Mouse (Mus musculus): ENCODE results near the gene Snx21. TPM values are rescaled to one million over a fixed set of nuclear protein-coding genes. Genes with fewer than 3 reads are reported as not detected.

Snx21 gene
- total and polyA plus RNA-seq, 3 experiments = 3.8 to 7.7 TPM; not detected in 1

GRCm38 (mm10) chr2:164762593-164762992, 23.0 kb upstream of the Snx21 start:
- DNase-seq (ENCODE audit: low read depth, low spot score) = no peak
- no peaks in the 10 kb centered on the region for H3K27me3 ChIP-seq (ENCODE audit: control insufficient read depth in 1 of 2, insufficient read depth in 2 of 2, low read length in 2 of 2)
- H3K79me2 ChIP-seq (ENCODE audit: control insufficient read depth, insufficient read depth, low read length, poor library complexity) = no peaks in the 10 kb centered on the region
- no peak overlapping the region for H3K4me3 ChIP-seq (ENCODE audit: control insufficient read depth in 1 of 2, insufficient read depth in 1 of 2, low read depth in 2 of 2, low read length in 2 of 2)
- peaks cover 4 to 8% of the 10 kb centered on the region in 2 experiments for H3K36me3 ChIP-seq (ENCODE audit: control insufficient read depth in 1 of 2, insufficient read depth in 2 of 2, low read length in 2 of 2)
- H3K9ac ChIP-seq (ENCODE audit: control insufficient read depth, low read depth, low read length, poor library complexity, severe bottlenecking) = no peak overlapping the region
- H3K9me3 ChIP-seq (replicated peaks; ENCODE audit: insufficient read depth, low read length) = no peaks in the 10 kb centered on the region
- no peak for TF ChIP-seq SIN3A (IDR thresholded peaks at IDR 0.05; ENCODE audit: low read length)
- no peak for TF ChIP-seq RCOR1 (IDR thresholded peaks at IDR 0.05; ENCODE audit: low read depth, low read length)
- TF ChIP-seq ZNF384 (IDR thresholded peaks at IDR 0.05; ENCODE audit: low read depth, low read length) = no peak
- no peak for TF ChIP-seq GATA1 (IDR thresholded peaks at IDR 0.05; ENCODE audit: low read depth, low read length)
- TF ChIP-seq ELF1 (IDR thresholded peaks at IDR 0.05; ENCODE audit: low read depth, low read length) = no peak
- TF ChIP-seq E2F4 (IDR thresholded peaks at IDR 0.05; ENCODE audit: borderline replicate concordance, low read depth, low read length) = no peak
- no peaks in the 10 kb centered on the region for H3K4me1 ChIP-seq (ENCODE audit: control insufficient read depth in 1 of 2, insufficient read depth in 2 of 2, low read length in 2 of 2)
- H3K27ac ChIP-seq (ENCODE audit: control insufficient read depth, low read depth, low read length) = no peak overlapping the region

GRCm38 (mm10) chr2:164765841-164766240, 19.8 kb upstream of the Snx21 start:
- Histone ChIP-seq H3K27ac (ENCODE audit: control insufficient read depth, low read depth, low read length) (no peak overlapping the region), H3K36me3 (ENCODE audit: control insufficient read depth in 1 of 2, insufficient read depth in 2 of 2, low read length in 2 of 2) (peaks cover 0 to 2% of the 10 kb centered on the region in 2 experiments; a peak in 3 of 4 replicates), H3K4me1 (ENCODE audit: control insufficient read depth in 1 of 2, insufficient read depth in 2 of 2, low read length in 2 of 2) (peaks cover 0 to 3% of the 10 kb centered on the region in 2 experiments; a peak in 1 of 4 replicates), H3K9ac (ENCODE audit: control insufficient read depth, low read depth, low read length, poor library complexity, severe bottlenecking) (no peak overlapping the region), H3K27me3 (ENCODE audit: control insufficient read depth in 1 of 2, insufficient read depth in 2 of 2, low read length in 2 of 2) (no peaks in the 10 kb centered on the region), H3K9me3 (replicated peaks; ENCODE audit: insufficient read depth, low read length) (no peaks in the 10 kb centered on the region), H3K4me3 (ENCODE audit: control insufficient read depth in 1 of 2, insufficient read depth in 1 of 2, low read depth in 2 of 2, low read length in 2 of 2) (no peak overlapping the region), H3K79me2 (ENCODE audit: control insufficient read depth, insufficient read depth, low read length, poor library complexity) (peaks cover 13% of the 10 kb centered on the region)
- no peak for DNase-seq (ENCODE audit: low read depth, low spot score)
- TF ChIP-seq ETS1 (IDR thresholded peaks at IDR 0.05; ENCODE audit: low read depth, low read length) (no peak), HCFC1 (IDR thresholded peaks at IDR 0.05; ENCODE audit: low read depth, low read length) (no peak), POLR2A (IDR thresholded peaks at IDR 0.05; ENCODE audit: control insufficient read depth in 1 of 2, insufficient read depth in 1 of 2, low read depth in 1 of 2, low read length in 2 of 2, poor library complexity in 1 of 2) (no peak), MEF2A (IDR thresholded peaks at IDR 0.05; ENCODE audit: extremely low read depth, insufficient replicate concordance, low read depth, low read length, poor library complexity, severe bottlenecking) (no peak), UBTF (IDR thresholded peaks at IDR 0.05; ENCODE audit: borderline replicate concordance, insufficient read depth, low read depth, low read length) (no peak), MAZ (IDR thresholded peaks at IDR 0.05; ENCODE audit: low read depth, low read length) (no peak), TCF12 (IDR thresholded peaks at IDR 0.05; ENCODE audit: low read depth, low read length) (no peak), MAFK (IDR thresholded peaks at IDR 0.05; ENCODE audit: borderline replicate concordance, low read depth, low read length) (no peak), GATA1 (IDR thresholded peaks at IDR 0.05; ENCODE audit: low read depth, low read length) (no peak), TBP (IDR thresholded peaks at IDR 0.05; ENCODE audit: low read depth, low read length) (no peak), NRF1 (IDR thresholded peaks at IDR 0.05; ENCODE audit: insufficient read depth, low read depth, low read length, poor library complexity, severe bottlenecking) (no peak), SIN3A (IDR thresholded peaks at IDR 0.05; ENCODE audit: low read length) (no peak), KAT2A (conservative IDR thresholded peaks at IDR 0.05; ENCODE audit: low read depth, low read length) (no peak)
